Mouse (Mus musculus) forebrain, embryonic 16.5 days (tissue): ENCODE data around the gene Btbd35f29. TPM values are rescaled to one million over a fixed set of nuclear protein-coding genes. Genes with fewer than 3 reads are reported as not detected.

ENCODE experiments used
- polyA plus RNA-seq: library from polyadenylated mRNA; unstranded; fragments of >200 nt; fragmentation: Nextera tagmentation; extraction: Ambion mirVana; gene quantifications from 2 replicates; pipeline ENCODE4 v1.2.1, GENCODE M21; 2015

The Btbd35f29 gene
- polyA plus RNA-seq, 1 experiment from 2014 or later = not detected

Other genes with a start within 250 kb of the Btbd35f29 start
- not detected in 2 replicates for gene Spin2f, start 136.2 kb downstream of the Btbd35f29 start, polyA plus RNA-seq
- not detected in 2 replicates for gene Btbd35f26, start 218.8 kb downstream of the Btbd35f29 start, polyA plus RNA-seq